Mouse (Mus musculus) testis, postnatal 14 days (tissue): Measurements from ENCODE around the gene Ccdc106.
A peak's percentile ranks its signal among the peaks of the same experiment; 100 is the strongest.

ENCODE experiments used
- DNase-seq: peaks from one replicate; pipeline ENCODE4 v3.0.0; 2021; ENCODE audit warnings: low spot score

The Ccdc106 gene

DNA sequence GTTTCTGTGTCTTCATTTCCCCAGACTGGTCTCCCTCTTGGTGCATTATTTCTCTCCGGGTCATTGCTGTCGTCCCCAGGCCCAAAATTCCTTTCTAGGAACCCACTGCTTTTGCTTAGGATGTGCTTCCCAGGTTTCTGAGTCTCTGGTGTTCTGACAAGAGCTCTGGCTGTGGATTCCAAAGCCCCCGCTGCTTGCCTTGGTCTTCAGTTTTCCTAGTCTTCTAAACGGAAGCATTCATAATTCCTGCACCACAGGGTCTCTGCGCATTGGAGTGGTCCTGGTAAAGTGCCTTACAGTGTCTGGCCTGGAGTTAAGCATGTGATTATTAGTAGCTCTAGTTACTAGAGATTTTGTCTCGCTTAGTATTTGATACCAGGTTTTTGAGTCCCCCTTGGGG lies 60.5 kb downstream of the Ccdc106 start:
- DNase-seq: no peak

DNA sequence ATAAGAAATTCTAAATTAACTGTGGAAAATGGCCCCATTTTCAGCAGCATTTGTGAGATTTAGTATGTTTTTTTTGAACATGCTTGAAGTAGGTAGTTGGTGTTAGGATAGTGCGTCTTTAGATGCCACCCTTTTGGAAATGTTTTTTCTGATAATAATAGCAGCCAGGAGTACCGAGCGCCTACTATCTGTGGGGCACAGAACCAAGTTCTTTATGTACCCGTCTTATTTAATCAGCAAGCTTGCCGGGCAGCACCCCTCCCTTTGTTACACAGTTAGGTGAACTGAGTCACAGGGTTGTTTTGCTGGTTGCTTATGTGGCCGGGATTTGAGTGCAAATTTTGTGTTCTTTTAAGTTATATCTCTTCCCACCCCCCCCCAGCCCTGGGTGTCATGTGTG lies 60.9 kb downstream of the Ccdc106 start:
- no peak for DNase-seq

DNA sequence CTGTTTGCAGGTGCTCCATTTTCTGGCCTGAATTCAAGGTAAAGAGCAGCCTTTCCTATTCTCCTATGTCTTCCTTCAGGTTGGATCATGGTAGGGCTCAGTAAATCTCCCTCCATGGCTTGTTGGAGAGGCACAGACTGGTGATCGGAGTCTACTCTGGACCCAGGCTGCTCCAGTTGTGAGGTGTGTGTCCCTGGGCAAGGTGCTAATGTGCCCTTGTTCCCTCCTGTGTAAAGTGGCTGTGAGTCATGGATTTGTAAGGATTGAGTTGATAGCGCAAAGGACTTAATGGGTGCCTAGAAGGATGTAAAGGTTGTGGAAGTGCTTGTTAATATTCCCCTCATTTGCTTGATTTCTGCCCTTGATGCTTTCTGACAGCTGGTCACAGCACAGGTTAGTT lies 61.6 kb downstream of the Ccdc106 start:
- no peak for DNase-seq

DNA sequence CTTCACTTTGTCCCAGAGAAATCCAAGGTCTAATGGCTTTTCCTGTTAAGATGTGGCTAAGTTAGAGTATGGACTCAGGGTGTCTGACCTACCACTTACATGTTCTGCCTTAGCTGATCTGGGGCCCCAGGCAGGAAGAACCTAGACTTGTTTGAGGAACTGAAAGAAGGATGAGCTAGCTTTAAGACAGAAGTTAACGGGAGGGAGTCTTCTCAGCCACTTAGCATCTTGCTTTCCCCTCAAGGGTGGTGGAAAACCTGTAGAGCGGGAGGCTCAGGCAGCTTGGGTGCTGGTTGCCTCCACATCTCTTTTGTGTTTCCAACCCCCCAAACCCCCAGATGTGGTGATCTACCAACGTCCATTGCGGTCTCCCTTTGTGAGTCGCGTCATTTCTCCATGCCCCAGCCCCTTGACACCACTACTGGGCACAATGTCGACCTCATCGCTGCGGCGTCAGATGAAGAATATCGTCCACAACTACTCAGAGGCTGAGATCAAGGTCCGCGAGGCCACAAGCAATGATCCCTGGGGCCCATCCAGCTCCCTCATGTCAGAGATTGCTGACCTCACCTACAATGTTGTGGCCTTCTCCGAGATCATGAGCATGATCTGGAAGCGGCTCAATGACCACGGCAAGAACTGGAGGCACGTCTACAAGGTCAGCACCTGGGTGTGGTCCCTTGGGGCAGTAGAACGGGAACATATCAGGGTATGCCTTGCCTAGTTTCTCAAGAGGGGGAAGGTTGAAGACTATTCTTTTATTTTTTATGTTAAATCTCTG lies 63.2 kb downstream of the Ccdc106 start:
- DNase-seq: no peak

DNA sequence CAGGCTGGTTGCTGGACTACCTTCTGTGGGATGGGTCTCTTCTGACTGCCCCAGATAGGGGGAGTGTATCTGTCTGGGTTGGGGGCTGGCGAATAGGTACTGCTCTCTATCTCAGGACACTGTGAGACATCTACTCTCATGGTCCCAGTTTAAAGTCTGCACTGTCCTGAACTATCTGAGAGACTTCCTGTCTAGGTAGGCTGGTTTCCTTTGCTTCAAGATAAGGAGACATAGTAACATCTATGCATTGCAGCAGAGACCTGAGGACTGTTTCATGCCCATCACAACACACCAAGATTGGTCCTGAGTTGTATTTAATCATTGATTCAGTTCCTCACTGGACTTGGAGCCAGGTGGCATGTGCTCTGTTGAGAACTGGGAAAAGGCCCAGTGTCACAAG lies 65.2 kb downstream of the Ccdc106 start:
- DNase-seq: no peak

DNA sequence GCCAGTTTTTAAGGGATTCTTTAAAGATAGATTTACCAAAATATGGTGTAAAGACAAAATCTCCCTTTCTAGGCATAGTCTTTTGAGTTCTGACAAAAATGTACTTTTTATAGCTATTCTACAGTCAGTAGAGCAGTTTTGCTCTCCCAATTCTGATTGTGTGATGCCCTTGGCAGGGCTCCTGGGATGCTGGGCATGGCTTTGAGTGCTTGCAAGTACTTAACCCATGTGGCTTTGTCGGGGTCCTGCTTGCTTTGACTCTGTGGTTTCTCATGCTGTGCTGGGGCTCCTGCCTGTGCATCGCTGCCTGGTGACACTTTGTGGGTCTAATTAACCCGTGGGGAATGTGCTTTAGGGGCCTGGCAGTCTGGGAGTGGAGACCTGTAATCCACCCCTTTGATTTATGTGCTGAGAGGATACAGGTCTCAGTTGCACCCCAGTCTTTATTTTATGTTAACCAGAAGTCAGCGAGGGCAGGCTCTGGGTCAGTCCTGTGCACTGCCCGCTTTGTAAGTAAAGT lies 66.6 kb downstream of the Ccdc106 start:
- DNase-seq: no peak

DNA sequence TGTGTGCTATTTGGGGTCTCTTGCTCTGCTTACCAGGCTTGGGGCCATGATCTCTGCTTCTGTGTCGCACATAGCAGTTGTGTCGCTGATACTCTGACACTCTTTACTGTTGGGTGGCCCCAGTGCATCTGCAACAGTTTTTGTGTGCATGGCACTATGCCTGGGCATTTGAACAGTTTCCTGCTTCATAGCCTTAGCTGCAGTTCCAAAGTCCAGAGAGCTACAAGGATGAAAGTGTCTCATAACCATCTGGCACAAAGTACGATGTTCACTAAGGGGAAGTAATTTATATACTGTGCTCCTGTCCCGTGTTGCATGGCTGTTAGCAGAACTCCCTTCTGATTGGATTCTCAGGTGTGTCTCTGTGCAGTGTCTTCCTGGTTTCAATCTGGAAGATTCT lies 67.5 kb downstream of the Ccdc106 start:
- DNase-seq: no peak

DNA sequence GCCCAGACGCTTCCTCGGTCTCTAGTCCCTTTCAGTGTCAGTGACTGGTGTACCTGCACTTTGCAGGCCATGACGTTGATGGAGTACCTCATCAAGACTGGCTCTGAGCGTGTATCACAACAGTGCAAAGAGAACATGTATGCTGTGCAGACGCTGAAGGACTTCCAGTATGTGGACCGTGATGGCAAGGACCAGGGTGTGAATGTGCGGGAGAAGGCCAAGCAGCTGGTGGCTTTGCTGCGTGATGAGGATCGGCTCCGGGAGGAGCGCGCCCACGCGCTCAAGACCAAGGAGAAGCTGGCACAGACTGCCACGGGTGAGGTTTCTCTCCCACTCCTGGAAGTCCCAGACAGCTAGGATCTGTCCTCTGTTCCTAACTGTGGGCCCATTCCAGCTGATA lies 69.5 kb downstream of the Ccdc106 start:
- DNase-seq: no peak

DNA sequence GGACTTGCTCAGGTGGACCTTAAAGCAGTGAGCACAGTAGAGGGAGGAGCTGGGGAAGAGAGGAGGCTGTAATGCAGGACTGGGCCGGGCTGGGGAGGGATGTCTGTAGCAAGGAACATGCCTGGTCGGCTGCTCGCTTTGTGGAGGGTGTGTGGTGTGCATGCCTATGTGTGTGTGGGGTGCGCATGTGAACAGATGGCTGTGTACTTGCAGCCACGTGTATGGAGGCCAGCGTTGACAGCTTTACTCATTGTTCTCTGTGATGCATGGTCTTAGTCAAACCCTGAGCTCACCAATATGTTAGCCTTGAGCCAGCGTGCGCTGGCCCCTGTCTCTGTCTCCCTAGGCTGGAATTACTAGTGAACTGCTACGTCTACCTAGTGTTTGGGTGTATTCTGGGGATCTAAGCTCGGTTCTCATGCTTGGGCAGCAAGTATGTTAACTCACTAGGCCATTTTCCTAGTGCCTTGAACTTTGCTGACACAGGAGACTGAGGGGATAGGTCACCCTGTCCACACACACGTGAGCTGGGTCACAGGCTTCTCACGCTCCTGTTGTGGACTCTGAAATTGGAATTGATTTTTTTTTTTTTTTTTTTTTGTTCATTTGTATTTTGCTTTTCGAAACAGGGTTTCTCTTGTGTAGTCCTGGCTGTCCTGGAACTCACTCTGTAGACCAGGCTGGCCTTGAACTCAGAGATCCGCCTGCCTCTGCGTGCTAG lies 70.8 kb downstream of the Ccdc106 start:
- no peak for DNase-seq

DNA sequence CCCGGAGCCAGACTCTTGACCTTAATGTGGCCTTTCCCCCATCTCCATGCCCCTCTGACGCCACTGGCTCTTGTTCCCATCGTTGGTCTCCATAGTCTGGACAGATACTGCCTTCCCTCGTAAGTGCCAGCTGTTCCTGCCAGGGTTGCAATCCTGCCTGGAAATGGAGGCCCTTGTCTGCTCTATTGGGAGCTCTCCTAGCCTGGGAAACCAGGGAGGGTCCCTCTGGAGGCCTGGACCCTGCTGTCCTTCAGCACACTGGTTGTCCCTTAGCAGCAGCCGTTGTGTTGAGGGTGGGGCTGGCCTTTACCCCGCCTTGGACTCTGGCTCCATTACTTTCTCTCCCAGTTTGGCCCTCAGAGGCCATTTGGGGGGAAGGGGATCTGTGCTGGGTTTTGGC lies 72.0 kb downstream of the Ccdc106 start:
- no peak for DNase-seq

DNA sequence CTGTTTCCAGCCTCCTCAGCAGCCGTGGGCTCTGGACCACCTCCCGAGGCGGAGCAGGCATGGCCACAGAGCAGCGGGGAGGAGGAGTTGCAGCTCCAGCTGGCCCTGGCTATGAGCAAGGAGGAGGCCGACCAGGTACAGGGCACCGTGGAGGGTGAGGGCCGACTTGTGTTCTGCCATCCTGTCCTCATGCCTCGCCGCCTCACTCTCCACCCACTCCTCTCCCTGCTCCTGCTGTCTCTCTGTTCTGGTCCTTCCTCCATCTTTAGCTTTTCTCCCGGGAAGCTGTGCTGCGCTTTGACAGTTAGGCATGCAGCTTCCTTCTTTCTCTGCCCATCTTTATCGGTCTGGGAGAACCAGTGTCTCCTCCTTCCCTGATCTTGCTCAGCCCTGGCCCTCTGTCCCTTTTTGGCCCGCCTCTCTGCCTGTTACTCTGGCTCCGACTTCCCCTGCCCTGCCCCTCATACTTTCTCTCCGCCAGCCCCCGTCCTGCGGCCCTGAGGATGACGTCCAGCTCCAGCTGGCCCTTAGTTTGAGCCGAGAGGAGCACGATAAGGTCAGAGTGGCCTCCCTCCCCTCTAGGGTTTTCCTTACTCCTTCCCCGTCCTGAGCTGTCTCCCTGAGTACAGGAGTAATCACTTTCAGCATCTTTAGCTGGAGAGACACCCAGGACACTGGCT lies 72.6 kb downstream of the Ccdc106 start:
- peak; percentile 44 for DNase-seq

DNA sequence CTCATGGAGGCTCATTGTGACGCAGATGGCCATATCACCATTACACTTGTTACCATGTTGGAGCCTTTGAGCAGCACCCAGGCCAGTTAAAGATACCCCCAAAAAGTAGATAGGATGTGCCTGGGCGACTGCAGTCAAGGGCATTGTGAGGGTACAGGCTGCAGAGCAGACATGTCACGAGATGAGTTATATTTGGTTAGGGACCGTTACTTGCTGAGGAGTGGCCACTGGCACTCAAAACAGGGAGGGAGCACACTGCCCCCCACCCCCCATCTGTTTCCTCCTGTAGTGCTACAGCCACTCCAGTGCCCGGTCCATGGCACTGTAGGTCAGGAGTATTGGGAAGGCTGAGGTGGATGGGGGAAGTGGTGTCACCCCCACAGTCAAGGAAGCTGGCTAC lies 78.4 kb downstream of the Ccdc106 start:
- DNase-seq: no peak

DNA sequence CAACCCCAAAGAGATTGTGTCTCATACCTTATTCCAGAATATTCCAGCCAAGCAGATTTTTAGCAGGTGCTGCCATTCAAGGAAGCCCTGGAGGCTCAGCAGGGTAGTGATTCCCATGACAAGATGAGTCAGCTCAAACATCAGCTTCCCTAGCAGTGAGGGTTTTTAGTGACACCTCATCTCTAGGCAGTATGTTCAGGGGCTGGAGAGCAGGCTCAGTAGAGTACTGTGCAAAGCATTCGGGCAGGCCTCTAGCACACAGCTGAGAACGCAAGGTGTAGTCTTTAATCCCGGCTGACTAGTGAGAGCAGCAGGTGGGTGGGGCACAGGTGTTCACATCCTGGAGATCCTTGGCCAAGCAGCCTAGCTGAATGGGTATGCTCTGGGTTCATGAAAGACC lies 79.4 kb downstream of the Ccdc106 start:
- no peak for DNase-seq

DNA sequence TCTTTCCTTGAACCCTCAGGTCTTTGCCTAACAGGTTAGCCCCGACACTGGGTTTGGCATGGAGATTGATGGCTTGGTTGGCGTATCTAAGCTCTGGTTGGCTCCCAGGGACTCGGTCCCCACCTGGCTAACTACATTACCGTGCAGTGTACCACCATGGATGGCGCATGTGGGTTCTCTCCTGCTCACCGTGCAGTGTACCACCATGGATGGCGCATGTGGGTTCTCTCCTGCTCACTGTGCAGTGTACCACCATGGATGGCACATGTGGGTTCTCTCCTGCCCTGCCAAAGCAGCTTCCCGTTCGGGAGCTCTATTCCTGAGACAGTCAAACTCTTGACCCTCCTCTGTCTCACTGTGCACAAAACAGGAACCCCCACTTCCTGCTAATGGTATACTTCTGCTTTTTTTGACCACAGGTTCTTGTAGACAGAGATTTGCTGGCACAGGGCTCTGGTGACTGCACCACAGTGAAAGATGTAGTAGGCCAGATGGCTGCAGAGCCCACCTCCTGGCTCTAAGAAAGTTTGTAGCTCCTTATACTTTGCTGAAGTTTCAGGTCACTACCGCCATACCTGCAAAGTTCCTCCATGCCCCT lies 80.8 kb downstream of the Ccdc106 start:
- DNase-seq: no peak

DNA sequence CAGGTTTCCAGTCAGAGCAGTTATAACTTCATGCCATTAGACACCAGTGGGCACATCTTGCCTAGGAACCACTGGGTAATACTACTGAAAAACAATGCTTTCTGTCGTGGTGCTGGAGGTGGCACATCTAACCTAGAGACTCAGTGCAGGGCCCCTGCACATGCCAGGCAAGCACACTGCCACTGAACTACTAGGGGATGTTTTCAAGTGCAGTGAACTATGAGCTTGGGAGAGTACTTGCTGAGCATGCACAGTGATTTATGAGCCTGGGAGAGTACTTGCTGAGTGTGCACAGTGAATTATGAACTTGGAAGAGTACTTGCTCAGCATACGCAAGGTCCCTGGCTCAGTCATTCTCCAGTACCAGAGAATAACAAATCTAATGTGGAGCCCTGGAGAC lies 82.2 kb downstream of the Ccdc106 start:
- DNase-seq: no peak

DNA sequence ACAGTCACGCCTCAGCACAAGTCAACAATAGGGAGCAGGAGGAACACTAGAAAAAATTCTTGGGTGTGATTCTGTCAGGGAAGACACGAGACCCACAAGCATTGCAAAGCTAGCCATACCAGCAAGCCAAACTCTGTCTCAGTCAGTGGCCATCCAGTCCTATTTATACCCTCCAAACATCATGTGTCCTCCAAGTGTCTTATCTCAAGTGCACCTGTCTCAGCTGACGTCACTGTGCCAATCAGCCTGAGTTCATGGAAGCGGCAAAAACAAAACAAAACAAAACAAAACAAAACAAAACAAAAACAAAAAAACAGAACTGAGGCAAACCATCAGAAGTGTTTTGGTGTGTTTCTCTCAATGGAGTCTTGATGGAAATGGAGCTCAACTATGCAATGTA lies 87.9 kb downstream of the Ccdc106 start:
- no peak for DNase-seq

DNA sequence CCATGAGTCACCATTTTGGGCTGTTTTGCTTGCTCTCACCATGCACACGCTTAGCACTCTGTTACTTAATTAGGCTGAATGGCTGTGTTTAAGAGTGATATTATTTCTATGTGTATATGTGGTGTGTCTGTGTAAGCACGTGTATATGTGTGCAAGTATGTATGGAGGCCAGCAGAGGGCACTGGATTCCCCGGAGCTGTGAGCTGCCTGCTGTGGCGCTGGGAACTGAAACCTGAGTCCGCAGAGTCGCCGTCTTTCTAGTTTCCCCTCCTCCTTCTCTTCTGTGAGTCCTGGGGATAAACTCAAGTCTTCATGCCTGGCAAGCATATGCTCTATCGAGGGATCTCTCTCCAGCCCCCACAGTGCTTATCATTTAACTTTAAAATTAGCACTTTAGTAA lies 88.9 kb downstream of the Ccdc106 start:
- no peak for DNase-seq
